Mouse (Mus musculus) CH12.LX (cell line): ENCODE measurements at regions not wholly inside any gene's neighbourhood (a gene's known extent, or its start where the extent isn't known, plus 50 kb on each side); places are given as distances from the start of the nearest gene placed in this dataset.

Experiments used
- DNase-seq: peaks from one replicate; pipeline ENCODE4 v3.0.0-alpha.2; 2013; ENCODE audit errors: extremely low read depth
- H3K27ac ChIP-seq: 2 replicates; pipeline ENCODE4 v1.5.1; 2012; ENCODE audit warnings: low read depth, mild to moderate bottlenecking, control low read depth, moderate library complexity; ENCODE audit not compliant: insufficient read depth
- H3K27me3 ChIP-seq: replicated peaks from 2 replicates; pipeline ENCODE3; 2012; ENCODE audit warnings: inconsistent platforms
- H3K36me3 ChIP-seq, 2 experiments: replicated peaks in 1 of 2; 2 replicates each; pipeline versions ENCODE3 to v1.6.1; 2012; ENCODE audit warnings: inconsistent platforms in 1 of 2, low read length in 1 of 2, mild to moderate bottlenecking in 1 of 2, mixed read lengths in 1 of 2, moderate library complexity in 1 of 2; ENCODE audit not compliant: control insufficient read depth in 1 of 2, insufficient read depth in 1 of 2
- H3K4me1 ChIP-seq, 2 experiments: 2 replicates each; pipeline ENCODE4 v1.6.1; 2012; ENCODE audit warnings: inconsistent platforms in 1 of 2, moderate library complexity in 1 of 2; ENCODE audit not compliant: insufficient read depth in 2 of 2, control insufficient read depth in 1 of 2
- H3K4me2 ChIP-seq: 2 replicates; pipeline ENCODE4 v1.6.1; 2012; ENCODE audit warnings: low read depth, mild to moderate bottlenecking, control low read depth; ENCODE audit not compliant: poor library complexity, insufficient read depth, severe bottlenecking
- H3K4me3 ChIP-seq, 3 experiments: fragments of 150-350 bp in 1 of 3; sonication (generic) in 1 of 3; replicated peaks in 1 of 3; 2 replicates each; pipeline versions ENCODE3 to v1.5.1; 2011 to 2012; ENCODE audit warnings: low read depth in 2 of 3, low read length in 2 of 3, mild to moderate bottlenecking in 2 of 3, moderate library complexity in 2 of 3, control low read depth in 1 of 3, improper control_type of control experiment in 1 of 3, inconsistent platforms in 1 of 3, mixed read lengths in 1 of 3; ENCODE audit not compliant: poor library complexity in 1 of 3
- H3K79me2 ChIP-seq: replicated peaks from 2 replicates; pipeline ENCODE4 v1.6.1; 2012; ENCODE audit warnings: mild to moderate bottlenecking, moderate library complexity; ENCODE audit not compliant: control insufficient read depth, poor library complexity, insufficient read depth, severe bottlenecking; ENCODE audit errors: extremely low read depth
- H3K9ac ChIP-seq: 2 replicates; pipeline ENCODE4 v1.6.1; 2012; ENCODE audit warnings: low read depth, mild to moderate bottlenecking, control low read depth, moderate library complexity; ENCODE audit not compliant: insufficient read depth
- H3K9me3 ChIP-seq: replicated peaks from 2 replicates; pipeline ENCODE3; 2012; ENCODE audit warnings: low read length, inconsistent platforms, mixed read lengths
- BHLHE40 ChIP-seq: IDR thresholded peaks from 2 replicates; pipeline ENCODE4 v1.6.1; 2011; ENCODE audit warnings: mild to moderate bottlenecking, low read depth, low read length, improper control_type of control experiment
- CHD1 ChIP-seq: IDR thresholded peaks from 2 replicates; pipeline ENCODE4 v1.6.1; 2012; ENCODE audit warnings: low read depth, low read length, improper control_type of control experiment, inconsistent platforms
- CHD2 ChIP-seq: IDR thresholded peaks from 2 replicates; pipeline ENCODE4 v1.6.1; 2011; ENCODE audit warnings: low read length, improper control_type of control experiment
- CTCF ChIP-seq, 2 experiments: IDR thresholded peaks in 1 of 2; conservative IDR thresholded peaks in 1 of 2; 2 replicates each; pipeline ENCODE4 v1.5.1; 2011 to 2012; ENCODE audit warnings: low read depth in 2 of 2, low read length in 2 of 2, improper control_type of control experiment in 1 of 2, inconsistent platforms in 1 of 2, mild to moderate bottlenecking in 1 of 2, moderate library complexity in 1 of 2
- E2F4 ChIP-seq: IDR thresholded peaks from 2 replicates; pipeline ENCODE4 v1.6.1; 2011; ENCODE audit warnings: low read depth, low read length, improper control_type of control experiment; ENCODE audit not compliant: insufficient replicate concordance
- EP300 ChIP-seq: IDR thresholded peaks from 2 replicates; pipeline ENCODE4 v1.6.1; 2011; ENCODE audit warnings: low read length, improper control_type of control experiment
- ETS1 ChIP-seq: conservative IDR thresholded peaks from 2 replicates; pipeline ENCODE4 v1.6.1; 2012; ENCODE audit warnings: low read depth, mild to moderate bottlenecking, inconsistent platforms, low read length, improper control_type of control experiment, moderate library complexity
- GABPA ChIP-seq: IDR thresholded peaks from 2 replicates; pipeline ENCODE4 v1.6.1; 2012; ENCODE audit warnings: low read depth, low read length, improper control_type of control experiment, inconsistent platforms; ENCODE audit not compliant: insufficient replicate concordance
- HCFC1 ChIP-seq: IDR thresholded peaks from 2 replicates; pipeline ENCODE4 v1.6.1; 2012; ENCODE audit warnings: low read depth, mild to moderate bottlenecking, inconsistent platforms, low read length, improper control_type of control experiment
- IRF4 ChIP-seq: IDR thresholded peaks from 2 replicates; pipeline ENCODE4 v1.6.1; 2014; ENCODE audit warnings: low read depth, mild to moderate bottlenecking, inconsistent platforms, low read length, improper control_type of control experiment
- JUN ChIP-seq: IDR thresholded peaks from 2 replicates; pipeline ENCODE4 v1.6.1; 2011; ENCODE audit warnings: low read depth, mild to moderate bottlenecking, low read length, improper control_type of control experiment, moderate library complexity; ENCODE audit not compliant: insufficient read depth
- JUND ChIP-seq: conservative IDR thresholded peaks from 2 replicates; pipeline ENCODE4 v1.6.1; 2011; ENCODE audit warnings: low read depth, low read length, improper control_type of control experiment
- KAT2A ChIP-seq: IDR thresholded peaks from 2 replicates; pipeline ENCODE4 v1.6.1; 2012; ENCODE audit warnings: low read length, improper control_type of control experiment, inconsistent platforms; ENCODE audit not compliant: insufficient replicate concordance
- MAFK ChIP-seq: IDR thresholded peaks from 2 replicates; pipeline ENCODE4 v1.6.1; 2011; ENCODE audit warnings: low read length, improper control_type of control experiment; ENCODE audit not compliant: insufficient replicate concordance
- MAZ ChIP-seq: IDR thresholded peaks from 2 replicates; pipeline ENCODE4 v1.6.1; 2012; ENCODE audit warnings: low read depth, mild to moderate bottlenecking, inconsistent platforms, low read length, improper control_type of control experiment, moderate library complexity
- MEF2A ChIP-seq: IDR thresholded peaks from 2 replicates; pipeline ENCODE4 v1.6.1; 2014; ENCODE audit warnings: low read depth, mild to moderate bottlenecking, inconsistent platforms, low read length, improper control_type of control experiment, borderline replicate concordance
- MXI1 ChIP-seq: IDR thresholded peaks from 2 replicates; pipeline ENCODE4 v1.6.1; 2011; ENCODE audit warnings: mild to moderate bottlenecking, low read depth, low read length, improper control_type of control experiment
- RAD21 ChIP-seq: IDR thresholded peaks from 2 replicates; pipeline ENCODE4 v1.6.1; 2011; ENCODE audit warnings: low read depth, mild to moderate bottlenecking, low read length, improper control_type of control experiment, moderate library complexity
- RCOR1 ChIP-seq: conservative IDR thresholded peaks from 2 replicates; pipeline ENCODE4 v1.6.1; 2012; ENCODE audit warnings: low read depth, mild to moderate bottlenecking, inconsistent platforms, low read length, improper control_type of control experiment
- SIN3A ChIP-seq: IDR thresholded peaks from 2 replicates; pipeline ENCODE4 v1.6.1; 2012; ENCODE audit warnings: low read length, improper control_type of control experiment, inconsistent platforms
- SMC3 ChIP-seq: IDR thresholded peaks from 2 replicates; pipeline ENCODE4 v1.6.1; 2011; ENCODE audit warnings: low read depth, low read length, improper control_type of control experiment
- TBP ChIP-seq: conservative IDR thresholded peaks from 2 replicates; pipeline ENCODE4 v1.6.1; 2011; ENCODE audit warnings: low read depth, low read length, improper control_type of control experiment
- USF1 ChIP-seq: IDR thresholded peaks from 2 replicates; pipeline ENCODE4 v1.6.1; 2014; ENCODE audit warnings: low read depth, mild to moderate bottlenecking, inconsistent platforms, low read length, improper control_type of control experiment
- USF2 ChIP-seq: conservative IDR thresholded peaks from 2 replicates; pipeline ENCODE4 v1.6.1; 2011; ENCODE audit warnings: low read depth, low read length, improper control_type of control experiment
- ZMIZ1 ChIP-seq: IDR thresholded peaks from 2 replicates; pipeline ENCODE4 v1.6.1; 2012; ENCODE audit warnings: low read depth, mild to moderate bottlenecking, inconsistent platforms, low read length, improper control_type of control experiment
- dilution Hi-C: fragments of 300-500 bp; cut with MboI; formaldehyde crosslinking; loops from 2 replicates; pipeline ENCODE4 v1.14.3; 2020; ENCODE audit warnings: low sequenced_read_pairs; ENCODE audit not compliant: extremely low pct_unique_long_range_greater_than_20kb, extremely low pct_ligation_motif_present
- in situ Hi-C: fragments of 300-500 bp; cut with MboI; formaldehyde crosslinking; loops from 3 replicates; pipeline ENCODE4 v1.14.3; 2019; ENCODE audit warnings: low sequenced_read_pairs, low pct_ligation_motif_present, low pct_unique_long_range_greater_than_20kb, mixed read lengths

DNA sequence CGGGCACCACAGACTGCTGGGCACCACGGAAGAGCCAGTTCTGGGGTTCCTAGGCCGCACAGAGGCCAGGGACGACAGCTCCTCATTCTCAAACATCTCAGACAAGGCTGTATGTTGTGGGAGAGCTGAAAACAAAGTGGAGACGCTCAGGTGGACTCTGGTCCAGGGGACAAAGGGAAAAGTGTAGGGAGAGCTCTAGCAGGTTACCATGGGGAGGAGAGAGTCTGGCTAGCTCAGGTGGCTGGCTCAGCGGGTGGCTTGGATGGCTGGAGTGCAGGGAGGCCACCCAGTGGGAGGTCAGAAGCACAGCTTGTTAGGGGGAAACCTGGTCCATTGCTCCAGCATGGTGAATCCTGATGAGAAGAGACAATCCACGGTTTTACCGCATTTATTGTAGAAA lies 253.3 kb upstream of the Mmadhc start:
- dilution Hi-C loops, result no loop called here
- Histone ChIP-seq H3K36me3 (no peaks in the 10 kb centered on the region), H3K4me1 (no peaks in the 10 kb centered on the region), H3K9me3 (no peaks in the 10 kb centered on the region), H3K4me2 (no peak overlapping the region), H3K27me3 (no peaks in the 10 kb centered on the region), H3K4me3 (no peak overlapping the region), H3K9ac (no peak overlapping the region), H3K27ac (no peak overlapping the region), H3K79me2 (no peaks in the 10 kb centered on the region)
- no peak for DNase-seq
- TF ChIP-seq USF1, result no peak
- TF ChIP-seq MAFK, result no peak
- TF ChIP-seq MAZ, result no peak
- TF ChIP-seq E2F4, result no peak
- no peak for TF ChIP-seq CHD2
- TF ChIP-seq TBP, result no peak
- no peak for TF ChIP-seq RAD21
- TF ChIP-seq JUN, result no peak
- in situ Hi-C loops, result no loop called here

DNA sequence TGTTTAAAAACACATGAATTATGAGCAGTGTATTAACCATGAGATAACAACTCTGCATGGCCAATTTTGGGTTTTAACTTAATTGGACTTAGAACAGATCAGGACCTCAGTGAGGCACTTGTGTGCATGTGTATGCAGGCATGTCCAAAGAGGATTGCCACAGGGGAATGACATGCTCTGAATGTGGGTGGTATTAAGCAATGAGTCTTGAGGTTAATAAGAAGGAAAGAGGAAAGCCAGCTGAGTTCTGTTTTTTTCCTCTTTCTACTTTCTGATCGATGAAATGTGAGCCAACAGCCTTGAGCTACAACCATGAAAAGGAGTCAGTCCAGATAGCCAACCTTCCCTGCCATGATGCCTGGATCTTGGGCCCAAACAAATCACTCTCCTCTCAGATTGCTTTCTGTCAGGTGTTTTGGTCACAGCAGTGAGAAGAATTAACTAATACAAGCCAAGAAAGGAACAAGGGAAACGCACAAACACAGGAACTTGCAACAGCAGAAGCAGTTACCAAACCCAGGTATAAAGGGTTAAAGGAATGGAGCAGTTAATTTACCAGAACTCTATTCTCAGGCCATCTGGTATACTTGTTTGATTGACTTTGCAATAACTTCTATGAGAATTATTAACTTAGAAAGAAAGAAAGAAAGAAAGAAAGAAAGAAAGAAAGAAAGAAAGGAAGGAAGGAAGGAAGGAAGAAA lies 243.3 kb upstream of the Mmadhc start:
- in situ Hi-C loops, result no loop called here
- Histone ChIP-seq H3K4me1 (no peaks in the 10 kb centered on the region), H3K36me3 (no peaks in the 10 kb centered on the region), H3K9me3 (no peaks in the 10 kb centered on the region)
- TF ChIP-seq CTCF (conservative IDR thresholded peaks at IDR 0.05 in 1 of 2, IDR thresholded peaks at IDR 0.05 in 1 of 2; ENCODE audit: low read depth in 2 of 2, low read length in 2 of 2), result no peak
- TF ChIP-seq HCFC1, result no peak
- no peak for TF ChIP-seq MEF2A
- TF ChIP-seq MXI1, result no peak
- TF ChIP-seq JUND, result no peak
- TF ChIP-seq, all 38 proteins: peak for 0
- Histone ChIP-seq H3K27me3 (no peaks in the 10 kb centered on the region), H3K79me2 (no peaks in the 10 kb centered on the region), H3K4me2 (no peak overlapping the region), H3K4me3 (no peak overlapping the region), H3K27ac (no peak overlapping the region), H3K9ac (no peak overlapping the region)
- dilution Hi-C loops, result no loop called here
- DNase-seq, result no peak

DNA sequence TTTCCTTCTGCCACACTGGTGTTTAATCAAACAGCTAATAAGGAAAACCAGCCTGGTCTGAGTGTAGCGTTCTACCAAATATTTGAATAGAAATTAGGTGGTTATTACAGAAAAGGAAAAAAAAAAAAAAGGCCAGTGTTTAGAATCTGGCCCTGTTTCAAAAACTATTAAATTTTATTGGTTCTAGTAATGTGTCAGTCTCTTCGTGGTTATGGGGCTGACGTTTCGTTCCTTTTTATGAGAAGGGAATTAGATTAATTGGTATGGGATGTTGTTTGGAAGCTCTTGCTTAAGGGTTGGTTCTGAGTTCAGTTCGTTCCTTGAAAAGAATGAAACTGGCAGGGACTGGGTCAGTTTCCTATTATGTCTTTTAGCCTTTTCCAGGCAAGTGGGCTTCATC lies 241.5 kb upstream of the Mmadhc start:
- DNase-seq, result no peak

More for the DNA sequence above, 241.5 kb upstream of the Mmadhc start:
- H3K27me3 ChIP-seq, result no peaks in the 10 kb centered on the region
- no peak overlapping the region for H3K4me3 ChIP-seq
- dilution Hi-C loops (no loop called here), in situ Hi-C loops (no loop called here)
- no peaks in the 10 kb centered on the region for H3K9me3 ChIP-seq
- H3K79me2 ChIP-seq, result no peaks in the 10 kb centered on the region
- TF ChIP-seq RAD21 (no peak), ZMIZ1 (no peak), USF2 (no peak), MAFK (no peak), CTCF (conservative IDR thresholded peaks at IDR 0.05 in 1 of 2, IDR thresholded peaks at IDR 0.05 in 1 of 2; ENCODE audit: low read depth in 2 of 2, low read length in 2 of 2) (no peak), MEF2A (no peak), GABPA (no peak), SIN3A (no peak), IRF4 (no peak), EP300 (no peak), ETS1 (no peak), BHLHE40 (no peak), SMC3 (no peak), RCOR1 (no peak), KAT2A (no peak), CHD1 (no peak), TBP (no peak)
- no peak overlapping the region for H3K27ac ChIP-seq
- no peaks in the 10 kb centered on the region for H3K36me3 ChIP-seq
- no peak overlapping the region for H3K9ac ChIP-seq
- no peak overlapping the region for H3K4me2 ChIP-seq
- H3K4me1 ChIP-seq, result no peaks in the 10 kb centered on the region
